Comparison of ENCODE assay signal across 7 mouse cellular contexts in genomic region chr8:126829376-126830241, GRCm38 (mm10).
DNase-seq lines count a peak whose midpoint lies in the region; ATAC-seq and TF ChIP-seq lines count a peak whose summit lies in the region.

No protein-coding gene starts in this region.

- no peaks in the 10 kb centered on the region for H3K27me3 ChIP-seq in liver, embryonic 12.5 days (replicated peaks)

- TF ChIP-seq CTCF in layer of hippocampus, adult 2 months (conservative IDR thresholded peaks at IDR 0.05) = no peak

- WGBS in liver, embryonic 12.5 days (ENCODE audit: insufficient replicate concordance) = 61% methylated on average over 17 of the region's 17 CpGs

- H3K4me3 ChIP-seq in liver, embryonic 12.5 days = no peak overlapping the region
- no peak overlapping the region for H3K4me3 ChIP-seq in layer of hippocampus, adult 2 months

- H3K27ac ChIP-seq in liver, embryonic 12.5 days = peak overlapping the region; percentile 61
- H3K27ac ChIP-seq in layer of hippocampus, adult 2 months = no peak overlapping the region

- no peaks in the 10 kb centered on the region for H3K9me3 ChIP-seq in liver, embryonic 12.5 days (replicated peaks)

- peaks cover 92% of the 10 kb centered on the region for H3K4me1 ChIP-seq in liver, embryonic 12.5 days

- peak; percentile 16 to 26 for DNase-seq in thymus, postnatal 36 days
- DNase-seq in thymus, postnatal 10 days (ENCODE audit: low spot score in 2 of 2) = no peak
- peak; percentile 42 for DNase-seq in induced T-regulatory cell, adult 2 months (ENCODE audit: low read depth)
- no peak for DNase-seq in layer of hippocampus, adult 2 months (ENCODE audit: low spot score in 2 of 2)
- DNase-seq in frontal cortex, postnatal 14 days (ENCODE audit: low spot score in 2 of 2) = no peak
- DNase-seq in left cerebral cortex, adult 18-20 months (ENCODE audit: low spot score in 2 of 2) = no peak

- H3K4me2 ChIP-seq in liver, embryonic 12.5 days = no peak overlapping the region

- no peaks in the 10 kb centered on the region for H3K36me3 ChIP-seq in liver, embryonic 12.5 days

- peak; percentile 14; the same call in 1 of the 2 replicates for ATAC-seq in liver, embryonic 12.5 days

- no peak overlapping the region; the same call in 1 of the 2 replicates for H3K9ac ChIP-seq in liver, embryonic 12.5 days

Comparison
In these comparisons a context has a peak if more than half of its experiments do, and no peak if none do; other contexts are left out.
1. DNase-seq: peak in thymus, postnatal 36 days (2 of 2) and induced T-regulatory cell, adult 2 months (single experiment); none in thymus, postnatal 10 days (0 of 2), layer of hippocampus, adult 2 months (0 of 2), frontal cortex, postnatal 14 days (0 of 2) and left cerebral cortex, adult 18-20 months (0 of 2).